7 mouse cellular contexts compared by ENCODE assay signal in the genomic region with DNA sequence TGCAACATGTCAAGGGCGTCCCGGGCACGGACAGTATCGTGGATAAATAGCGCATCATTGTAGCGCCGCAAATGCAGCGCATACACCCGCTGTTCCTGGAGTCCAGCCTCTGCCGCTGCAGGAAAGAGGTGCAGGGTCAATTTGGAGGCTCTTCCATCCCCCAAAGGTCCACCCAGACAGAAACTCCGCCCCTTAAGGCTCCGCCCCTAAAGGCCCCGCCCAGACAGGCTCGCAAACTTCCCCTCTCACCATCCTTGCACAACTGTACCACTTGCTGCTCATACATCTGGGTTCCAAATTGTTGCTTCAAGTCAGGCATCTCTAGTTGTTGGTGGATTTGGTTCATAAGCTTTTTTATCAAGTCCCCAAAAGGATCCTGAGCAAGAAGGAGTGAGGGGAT. TPM values are rescaled to one million over a fixed set of nuclear protein-coding genes. Genes with fewer than 3 reads are reported as not detected.
DNase-seq lines count a peak whose midpoint lies in the region; ATAC-seq and TF ChIP-seq lines count a peak whose summit lies in the region.

No protein-coding gene starts in this region.

- peaks cover 22% of the 10 kb centered on the region for H3K36me3 ChIP-seq in heart, embryonic 10.5 days
- no peaks in the 10 kb centered on the region; the same call in 1 of the 2 replicates for H3K36me3 ChIP-seq in lung, embryonic 16.5 days (ENCODE audit: control insufficient read depth, insufficient read depth, low read length)
- peaks cover 10% of the 10 kb centered on the region; the same call in 1 of the 2 replicates for H3K36me3 ChIP-seq in small intestine, adult 2 months (ENCODE audit: control insufficient read depth, insufficient read depth, low read length)

- H3K4me2 ChIP-seq in lung, embryonic 16.5 days (ENCODE audit: low read depth, low read length), result peak overlapping the region; percentile 32

- TF ChIP-seq CTCF in small intestine, adult 2 months (IDR thresholded peaks at IDR 0.05; ENCODE audit: extremely low read depth, insufficient read length, insufficient replicate concordance, low read depth, low read length), result no peak

- DNase-seq in ZHBTc4 (ENCODE audit: low read depth, low spot score), result peak; percentile 71
- DNase-seq in heart, embryonic 10.5 days (ENCODE audit: low spot score), result no peak
- peak; percentile 45 for DNase-seq in kidney, adult 9 months
- no peak for DNase-seq in cerebellum, adult 8-10 months

- peaks cover 18% of the 10 kb centered on the region for H3K4me1 ChIP-seq in heart, embryonic 10.5 days
- H3K4me1 ChIP-seq in lung, embryonic 16.5 days (replicated peaks; ENCODE audit: control insufficient read depth, insufficient read depth, low read length), result peaks cover 6% of the 10 kb centered on the region
- H3K4me1 ChIP-seq in small intestine, adult 2 months (ENCODE audit: control insufficient read depth, insufficient read depth, insufficient read length, low read length), result peaks cover 15% of the 10 kb centered on the region

- peaks cover 18% of the 10 kb centered on the region; the same call in 1 of the 2 replicates for H3K27me3 ChIP-seq in heart, embryonic 10.5 days (ENCODE audit: insufficient read depth, poor library complexity, severe bottlenecking)
- H3K27me3 ChIP-seq in lung, embryonic 16.5 days (ENCODE audit: control insufficient read depth, insufficient read depth, low read depth, low read length), result no peaks in the 10 kb centered on the region
- no peaks in the 10 kb centered on the region for H3K27me3 ChIP-seq in small intestine, adult 2 months (ENCODE audit: control insufficient read depth, insufficient read depth, low read length)

- peak overlapping the region; percentile 43 for H3K4me3 ChIP-seq in heart, embryonic 10.5 days
- peak overlapping the region; percentile 29 for H3K4me3 ChIP-seq in lung, embryonic 16.5 days (ENCODE audit: low read length)
- H3K4me3 ChIP-seq in small intestine, adult 2 months (ENCODE audit: low read depth, low read length), result peak overlapping the region; percentile 51

- 5% methylated on average over 14 of the region's 14 CpGs for WGBS in heart, embryonic 10.5 days
- 6% methylated on average over 14 of the region's 14 CpGs for WGBS in lung, embryonic 16.5 days
- WGBS in small intestine, adult 2 months, result 17% methylated on average over 14 of the region's 14 CpGs

- no peak overlapping the region for H3K9ac ChIP-seq in lung, embryonic 16.5 days (ENCODE audit: low read length)

- peak; percentile 28 for ATAC-seq in common myeloid progenitor, adult 5-6 weeks (replicated peaks; ENCODE audit: low read depth, poor library complexity, severe bottlenecking)
- peak; percentile 56; the same call in 1 of the 2 replicates for ATAC-seq in lung, embryonic 16.5 days (ENCODE audit: low read depth)

- no peak overlapping the region for H3K27ac ChIP-seq in heart, embryonic 10.5 days
- no peak overlapping the region for H3K27ac ChIP-seq in lung, embryonic 16.5 days (ENCODE audit: low read length)
- H3K27ac ChIP-seq in small intestine, adult 2 months (ENCODE audit: insufficient read depth, low read depth, low read length), result no peak overlapping the region

- no peak for TF ChIP-seq POLR2A in small intestine, adult 2 months (IDR thresholded peaks at IDR 0.05; ENCODE audit: low read depth, low read length)

- H3K9me3 ChIP-seq in heart, embryonic 10.5 days, result no peaks in the 10 kb centered on the region
- no peaks in the 10 kb centered on the region for H3K9me3 ChIP-seq in lung, embryonic 16.5 days (ENCODE audit: control insufficient read depth, low read length)

RNA-seq across cellular contexts. Expression of gene Dhx58, which starts 2.8 kb away (rescaled TPM):
- total RNA-seq in common myeloid progenitor, adult 5-6 weeks (2017), result 23.7 and 25.9 TPM in 2 replicates
- polyA plus RNA-seq in heart, embryonic 10.5 days (2016; fragmentation: Nextera tagmentation; extraction: Ambion mirVana), result 1.1 and 2.4 TPM in 2 replicates
- 2.9 and 3.5 TPM in 2 replicates for polyA plus RNA-seq in lung, embryonic 16.5 days (2015; fragmentation: Nextera tagmentation; extraction: Ambion mirVana)
- polyA plus RNA-seq in small intestine, adult 2 months (2012; rRNA removed), result 4.7 and 13.3 TPM in 2 replicates

RNA-seq across cellular contexts. Expression of gene Zfp385c, which starts 9.0 kb away (rescaled TPM):
- total RNA-seq in common myeloid progenitor, adult 5-6 weeks (2017), result not detected in 2 replicates
- 0.23 and 0.27 TPM in 2 replicates for polyA plus RNA-seq in heart, embryonic 10.5 days (2016; fragmentation: Nextera tagmentation; extraction: Ambion mirVana)
- polyA plus RNA-seq in lung, embryonic 16.5 days (2015; fragmentation: Nextera tagmentation; extraction: Ambion mirVana), result 0.26 TPM in 1 of 2 replicates, not detected in the other
- polyA plus RNA-seq in small intestine, adult 2 months (2012; rRNA removed), result 0.14 and 0.62 TPM in 2 replicates

RNA-seq across cellular contexts. Expression of gene Kat2a, which starts 11.0 kb away (rescaled TPM):
- 30.3 and 35.3 TPM in 2 replicates for total RNA-seq in common myeloid progenitor, adult 5-6 weeks (2017)
- polyA plus RNA-seq in heart, embryonic 10.5 days (2016; fragmentation: Nextera tagmentation; extraction: Ambion mirVana), result 52.0 and 59.8 TPM in 2 replicates
- 39.4 and 44.1 TPM in 2 replicates for polyA plus RNA-seq in lung, embryonic 16.5 days (2015; fragmentation: Nextera tagmentation; extraction: Ambion mirVana)
- polyA plus RNA-seq in small intestine, adult 2 months (2012; rRNA removed), result 10.9 and 12.2 TPM in 2 replicates

RNA-seq across cellular contexts. Expression of gene Hspb9, which starts 12.3 kb away (rescaled TPM):
- 6.3 TPM in 1 of 2 replicates, not detected in the other for total RNA-seq in common myeloid progenitor, adult 5-6 weeks (2017)
- 0.19 and 0.34 TPM in 2 replicates for polyA plus RNA-seq in heart, embryonic 10.5 days (2016; fragmentation: Nextera tagmentation; extraction: Ambion mirVana)
- polyA plus RNA-seq in lung, embryonic 16.5 days (2015; fragmentation: Nextera tagmentation; extraction: Ambion mirVana), result not detected in 2 replicates
- not detected in 2 replicates for polyA plus RNA-seq in small intestine, adult 2 months (2012; rRNA removed)

RNA-seq across cellular contexts. Expression of gene Rab5c, which starts 36.7 kb away (rescaled TPM):
- 75.8 and 87.2 TPM in 2 replicates for total RNA-seq in common myeloid progenitor, adult 5-6 weeks (2017)
- 13.7 and 13.9 TPM in 2 replicates for polyA plus RNA-seq in heart, embryonic 10.5 days (2016; fragmentation: Nextera tagmentation; extraction: Ambion mirVana)
- polyA plus RNA-seq in lung, embryonic 16.5 days (2015; fragmentation: Nextera tagmentation; extraction: Ambion mirVana), result 34.3 and 39.8 TPM in 2 replicates
- 186 and 350 TPM in 2 replicates for polyA plus RNA-seq in small intestine, adult 2 months (2012; rRNA removed)

Comparison
In these comparisons a context has a peak if more than half of its experiments do, and no peak if none do; other contexts are left out.
1. DNase-seq: peak in ZHBTc4 (single experiment) and kidney, adult 9 months (single experiment); none in heart, embryonic 10.5 days (single experiment) and cerebellum, adult 8-10 months (single experiment).
2. Peak in every context shown above with its lines, with median percentiles within 50 percentile points of each other: H3K4me3 ChIP-seq.